Mouse (Mus musculus): ENCODE results near the gene Tdrd7. TPM values are rescaled to one million over a fixed set of nuclear protein-coding genes. Genes with fewer than 3 reads are reported as not detected.

Gene Tdrd7
- polyA plus RNA-seq, 1 experiment from 2014 or later = 9.6 TPM

DNA sequence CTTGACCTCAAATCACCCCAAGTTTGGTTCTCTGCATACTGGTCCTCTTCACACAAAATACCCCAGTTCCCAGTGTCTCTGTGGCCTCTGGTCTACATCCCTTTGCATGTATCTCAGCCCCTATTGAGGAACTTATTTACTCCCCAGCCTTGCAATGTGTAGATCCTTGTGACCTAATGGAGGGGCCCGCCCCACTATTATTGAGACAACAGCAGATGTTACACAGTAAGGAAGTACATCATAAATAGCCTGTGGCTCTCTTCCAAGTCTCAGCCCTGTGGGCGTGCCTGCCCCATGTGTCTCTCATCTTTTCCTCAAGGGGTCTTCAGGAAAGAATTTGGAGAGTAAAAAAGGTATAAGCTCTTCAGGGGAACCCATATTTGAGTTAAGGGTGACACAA is 111.8 kb downstream of the Tdrd7 start:
- H3K9ac ChIP-seq (ENCODE audit: low read length) = no peak overlapping the region
- DNase-seq (ENCODE audit: low spot score) (no peak), ATAC-seq (replicated peaks; ENCODE audit: low FRiP score) (no peak)
- no peaks in the 10 kb centered on the region for H3K9me3 ChIP-seq (ENCODE audit: control insufficient read depth, low read length)
- H3K27ac ChIP-seq (ENCODE audit: low read depth, low read length) = no peak overlapping the region
- no peaks in the 10 kb centered on the region for H3K36me3 ChIP-seq (ENCODE audit: control insufficient read depth, insufficient read depth, low read length)
- no peaks in the 10 kb centered on the region for H3K27me3 ChIP-seq (ENCODE audit: control insufficient read depth, insufficient read depth, low read length)
- no peaks in the 10 kb centered on the region for H3K4me1 ChIP-seq (replicated peaks; ENCODE audit: control insufficient read depth, insufficient read depth, low read length)
- H3K4me2 ChIP-seq (ENCODE audit: low read depth, low read length, severe bottlenecking) = no peak overlapping the region
- WGBS = 80% methylated on average over 2 of the region's 2 CpGs
- H3K4me3 ChIP-seq (ENCODE audit: low read depth, low read length) = no peak overlapping the region

GRCm38 (mm10) chr4:46080261-46080660 is 115.1 kb downstream of the Tdrd7 start:
- Histone ChIP-seq H3K9ac (ENCODE audit: low read length) (no peak overlapping the region), H3K27me3 (ENCODE audit: control insufficient read depth, insufficient read depth, low read length) (no peaks in the 10 kb centered on the region), H3K27ac (ENCODE audit: low read depth, low read length) (no peak overlapping the region), H3K4me1 (replicated peaks; ENCODE audit: control insufficient read depth, insufficient read depth, low read length) (0 out of 2 replicates have a peak, but pooled peaks cover 1% of the 10 kb centered on the region), H3K36me3 (ENCODE audit: control insufficient read depth, insufficient read depth, low read length) (no peaks in the 10 kb centered on the region), H3K9me3 (ENCODE audit: control insufficient read depth, low read length) (no peaks in the 10 kb centered on the region), H3K4me2 (ENCODE audit: low read depth, low read length, severe bottlenecking) (no peak overlapping the region), H3K4me3 (ENCODE audit: low read depth, low read length) (no peak overlapping the region)
- DNase-seq (ENCODE audit: low spot score) (no peak), ATAC-seq (replicated peaks; ENCODE audit: low FRiP score) (no peak)
- WGBS = 83% methylated on average over 4 of the region's 4 CpGs

DNA sequence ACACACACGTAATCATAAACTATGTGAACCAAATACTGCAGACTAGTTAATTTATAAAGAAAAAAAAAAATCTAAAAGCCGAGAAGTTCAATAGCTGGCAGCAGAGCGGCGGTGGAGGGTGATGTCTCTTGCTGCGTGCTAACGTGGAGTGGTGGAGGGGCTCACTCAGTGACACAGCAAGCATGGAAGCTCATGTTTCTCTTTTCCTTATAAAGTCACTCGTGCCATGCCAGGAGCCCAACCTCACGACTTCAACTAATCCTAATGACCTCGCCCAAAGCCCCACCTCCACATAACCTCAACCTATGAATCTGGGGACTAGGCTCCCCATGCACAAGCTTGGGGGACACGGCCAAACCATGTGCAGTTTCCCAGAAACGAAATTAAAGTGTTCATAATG is 117.4 kb downstream of the Tdrd7 start:
- no peak for ATAC-seq (replicated peaks; ENCODE audit: low FRiP score)
- H3K9me3 ChIP-seq (ENCODE audit: control insufficient read depth, low read length) = no peaks in the 10 kb centered on the region

More for the DNA sequence above, 117.4 kb downstream of the Tdrd7 start:
- H3K36me3 ChIP-seq (ENCODE audit: control insufficient read depth, insufficient read depth, low read length) = no peaks in the 10 kb centered on the region
- H3K9ac ChIP-seq (ENCODE audit: low read length) = no peak overlapping the region
- H3K4me3 ChIP-seq (ENCODE audit: low read depth, low read length) = no peak overlapping the region
- 0 out of 2 replicates have a peak, but pooled peaks cover 1% of the 10 kb centered on the region for H3K4me1 ChIP-seq (replicated peaks; ENCODE audit: control insufficient read depth, insufficient read depth, low read length)
- DNase-seq (ENCODE audit: low spot score) = no peak
- H3K4me2 ChIP-seq (ENCODE audit: low read depth, low read length, severe bottlenecking) = no peak overlapping the region
- H3K27ac ChIP-seq (ENCODE audit: low read depth, low read length) = no peak overlapping the region
- H3K27me3 ChIP-seq (ENCODE audit: control insufficient read depth, insufficient read depth, low read length) = no peaks in the 10 kb centered on the region
- whole genome bisulfite sequencing = 80% methylated on average over 11 of the region's 11 CpGs

Other genes with a start within 250 kb of the Tdrd7 start
- gene Aldh1b1, start 166.3 kb upstream of the Tdrd7 start, polyA plus RNA-seq (2014; fragmentation: Nextera tagmentation; extraction: Ambion mirVana) = 5.0 and 5.2 TPM in 2 replicates
- 83.2 and 84.0 TPM in 2 replicates for gene Igfbpl1, start 138.4 kb upstream of the Tdrd7 start, polyA plus RNA-seq (2014; fragmentation: Nextera tagmentation; extraction: Ambion mirVana)
- 0.37 and 0.56 TPM in 2 replicates for gene Stra6l, start 116.7 kb upstream of the Tdrd7 start, polyA plus RNA-seq (2014; fragmentation: Nextera tagmentation; extraction: Ambion mirVana)
- gene Ccdc180, start 75.0 kb upstream of the Tdrd7 start, polyA plus RNA-seq (2014; fragmentation: Nextera tagmentation; extraction: Ambion mirVana) = 0.07 and 0.17 TPM in 2 replicates
- 2.6 and 2.8 TPM in 2 replicates for gene Tmod1, start 73.6 kb downstream of the Tdrd7 start, polyA plus RNA-seq (2014; fragmentation: Nextera tagmentation; extraction: Ambion mirVana)
- 147 TPM in 2 replicates for gene Ncbp1, start 173.3 kb downstream of the Tdrd7 start, polyA plus RNA-seq (2014; fragmentation: Nextera tagmentation; extraction: Ambion mirVana)
- 45.7 and 53.8 TPM in 2 replicates for gene Tstd2, start 173.4 kb downstream of the Tdrd7 start, polyA plus RNA-seq (2014; fragmentation: Nextera tagmentation; extraction: Ambion mirVana)
- gene Xpa, start 231.0 kb downstream of the Tdrd7 start, polyA plus RNA-seq (2014; fragmentation: Nextera tagmentation; extraction: Ambion mirVana) = 27.1 and 27.7 TPM in 2 replicates

All from forebrain, embryonic 11.5 days (tissue).